Mouse (Mus musculus) kidney, embryonic 15.5 days (tissue): ENCODE data around the gene Enpep. TPM values are rescaled to one million over a fixed set of nuclear protein-coding genes. Genes with fewer than 3 reads are reported as not detected.

ENCODE experiments used
- ATAC-seq: fragments of 200-750 bp; cut with Nextera tagmentation; replicated peaks from 2 replicates; pipeline ENCODE4 v1.8.0; 2017; ENCODE audit warnings: moderate TSS enrichment; ENCODE audit not compliant: low FRiP score
- H3K27ac ChIP-seq: fragments of 300-500 bp; sonication (generic); 2 replicates; pipeline ENCODE4 v1.5.1; 2015; ENCODE audit warnings: mild to moderate bottlenecking, inconsistent platforms
- H3K27me3 ChIP-seq: fragments of 300-500 bp; sonication (generic); 2 replicates; pipeline ENCODE4 v1.6.1; 2015; ENCODE audit warnings: inconsistent platforms
- H3K36me3 ChIP-seq: fragments of 300-500 bp; sonication (generic); 2 replicates; pipeline ENCODE4 v1.6.1; 2015; ENCODE audit warnings: inconsistent platforms
- H3K4me1 ChIP-seq: fragments of 300-500 bp; sonication (generic); 2 replicates; pipeline ENCODE4 v1.6.1; 2015; ENCODE audit warnings: inconsistent platforms
- H3K4me2 ChIP-seq: fragments of 300-500 bp; sonication (generic); 2 replicates; pipeline ENCODE4 v1.6.1; 2015; ENCODE audit warnings: moderate library complexity, mild to moderate bottlenecking, inconsistent platforms
- H3K4me3 ChIP-seq: fragments of 300-500 bp; sonication (generic); replicated peaks from 2 replicates; pipeline ENCODE4 v1.5.1; 2015; ENCODE audit warnings: mild to moderate bottlenecking, inconsistent platforms
- H3K9ac ChIP-seq: fragments of 300-500 bp; sonication (generic); 2 replicates; pipeline ENCODE4 v1.6.1; 2015; ENCODE audit warnings: mild to moderate bottlenecking, inconsistent platforms
- H3K9me3 ChIP-seq: fragments of 300-500 bp; sonication (generic); replicated peaks from 2 replicates; pipeline ENCODE4 v1.6.1; 2016; ENCODE audit warnings: inconsistent platforms
- WGBS: fragments of 180-500 bp; shearing (Covaris S2); methylation state at CpG from one replicate; pipeline ENCODE4 v1.1.7; 2015; ENCODE audit warnings: mixed read lengths; 5-methylcytosine and 5-hydroxymethylcytosine counted together
- polyA plus RNA-seq: library from polyadenylated mRNA; unstranded; fragments of >200 nt; fragmentation: Nextera tagmentation; extraction: Ambion mirVana; gene quantifications from 2 replicates; pipeline ENCODE4 v1.2.1, GENCODE M21; 2015

Gene Enpep
- polyA plus RNA-seq, 1 experiment from 2014 or later, result 82.7 TPM

GRCm38 (mm10) chr3:129341066-129341465 is 8.5 kb upstream of the Enpep start:
- ATAC-seq, result no peak
- no peak overlapping the region for H3K4me3 ChIP-seq

GRCm38 (mm10) chr3:129338296-129339091 is 6.0 kb upstream of the Enpep start:
- Histone ChIP-seq H3K4me3 (no peak overlapping the region), H3K27ac (peak overlapping the region; percentile 49)
- ATAC-seq, result no peak

More at GRCm38 (mm10) chr3:129341066-129341465, 8.5 kb upstream of the Enpep start:
- no peak overlapping the region for H3K4me2 ChIP-seq
- H3K27me3 ChIP-seq, result no peaks in the 10 kb centered on the region
- H3K9ac ChIP-seq, result no peak overlapping the region
- H3K36me3 ChIP-seq, result no peaks in the 10 kb centered on the region
- H3K4me1 ChIP-seq, result peaks cover 7% of the 10 kb centered on the region
- H3K9me3 ChIP-seq, result no peaks in the 10 kb centered on the region
- H3K27ac ChIP-seq, result no peak overlapping the region

GRCm38 (mm10) chr3:129332142-129332541 is 378 bp downstream of the Enpep start:
- H3K4me2 ChIP-seq, result peak overlapping the region; percentile 64
- peaks cover 36% of the 10 kb centered on the region for H3K4me1 ChIP-seq
- no peaks in the 10 kb centered on the region for H3K9me3 ChIP-seq
- H3K27ac ChIP-seq, result peak overlapping the region; percentile 83
- peak overlapping the region; percentile 33 for H3K9ac ChIP-seq
- H3K4me3 ChIP-seq, result peak overlapping the region; percentile 50
- WGBS, result 19% methylated on average over 7 of the region's 7 CpGs
- no peaks in the 10 kb centered on the region for H3K36me3 ChIP-seq
- no peaks in the 10 kb centered on the region for H3K27me3 ChIP-seq
- peak; percentile 66 for ATAC-seq

More at GRCm38 (mm10) chr3:129338296-129339091, 6.0 kb upstream of the Enpep start:
- peak overlapping the region; percentile 26; the same call in 1 of the 2 replicates for H3K4me2 ChIP-seq
- no peaks in the 10 kb centered on the region for H3K36me3 ChIP-seq
- peaks cover 13% of the 10 kb centered on the region for H3K4me1 ChIP-seq
- H3K27me3 ChIP-seq, result no peaks in the 10 kb centered on the region
- 37% methylated on average over 14 of the region's 14 CpGs for WGBS
- no peaks in the 10 kb centered on the region for H3K9me3 ChIP-seq
- H3K9ac ChIP-seq, result no peak overlapping the region

- H3K27ac ChIP-seq, result peak overlapping the region; percentile 83; the same call in 1 of the 2 replicates
- H3K27me3 ChIP-seq, result no peaks in the 10 kb centered on the region
- peak overlapping the region; percentile 50 for H3K4me3 ChIP-seq
- H3K36me3 ChIP-seq, result no peaks in the 10 kb centered on the region
- peaks cover 36% of the 10 kb centered on the region for H3K4me1 ChIP-seq
- H3K9me3 ChIP-seq, result no peaks in the 10 kb centered on the region
- H3K4me2 ChIP-seq, result peak overlapping the region; percentile 64
- 83% methylated on average over 6 of the region's 6 CpGs for WGBS
- peak; percentile 22; the same call in 1 of the 2 replicates for ATAC-seq
- H3K9ac ChIP-seq, result peak overlapping the region; percentile 33
Observed at GRCm38 (mm10) chr3:129331427-129331826, 1.1 kb downstream of the Enpep start.

GRCm38 (mm10) chr3:129328056-129328455 is 4.5 kb downstream of the Enpep start:
- H3K4me3 ChIP-seq, result no peak overlapping the region
- no peak; the same call in 1 of the 2 replicates for ATAC-seq
- no peak overlapping the region for H3K9ac ChIP-seq
- H3K9me3 ChIP-seq, result no peaks in the 10 kb centered on the region
- WGBS, result 32% methylated on average over 4 of the region's 4 CpGs
- H3K27me3 ChIP-seq, result no peaks in the 10 kb centered on the region
- no peaks in the 10 kb centered on the region for H3K36me3 ChIP-seq
- peak overlapping the region; percentile 27 for H3K4me2 ChIP-seq
- H3K27ac ChIP-seq, result peak overlapping the region; percentile 45
- H3K4me1 ChIP-seq, result peaks cover 30% of the 10 kb centered on the region

GRCm38 (mm10) chr3:129321585-129321984 is 10.9 kb downstream of the Enpep start:
- Histone ChIP-seq H3K27ac (peak overlapping the region; percentile 68), H3K4me2 (no peak overlapping the region), H3K4me1 (peaks cover 15% of the 10 kb centered on the region), H3K27me3 (no peaks in the 10 kb centered on the region), H3K9me3 (no peaks in the 10 kb centered on the region), H3K9ac (no peak overlapping the region), H3K36me3 (peaks cover 17% of the 10 kb centered on the region; the same call in 1 of the 2 replicates), H3K4me3 (no peak overlapping the region)
- ATAC-seq, result peak; percentile 74
- WGBS, result 28% methylated on average over 6 of the region's 6 CpGs

- 63% methylated on average over 17 of the region's 17 CpGs for WGBS
- Histone ChIP-seq H3K36me3 (peaks cover 27% of the 10 kb centered on the region), H3K9me3 (no peaks in the 10 kb centered on the region), H3K4me3 (no peak overlapping the region), H3K9ac (no peak overlapping the region), H3K27me3 (no peaks in the 10 kb centered on the region), H3K4me2 (no peak overlapping the region), H3K4me1 (peaks cover 11% of the 10 kb centered on the region), H3K27ac (no peak overlapping the region)
- no peak for ATAC-seq
Observed at GRCm38 (mm10) chr3:129317032-129317729, 15.3 kb downstream of the Enpep start.

GRCm38 (mm10) chr3:129313671-129314415 is 18.7 kb downstream of the Enpep start:
- Histone ChIP-seq H3K9ac (no peak overlapping the region), H3K36me3 (peaks cover 16% of the 10 kb centered on the region; the same call in 1 of the 2 replicates), H3K9me3 (no peaks in the 10 kb centered on the region), H3K4me3 (no peak overlapping the region), H3K27me3 (no peaks in the 10 kb centered on the region), H3K4me1 (peaks cover 15% of the 10 kb centered on the region), H3K4me2 (no peak overlapping the region), H3K27ac (no peak overlapping the region)
- no peak for ATAC-seq
- WGBS, result 85% methylated on average over 7 of the region's 7 CpGs

GRCm38 (mm10) chr3:129313221-129313620 is 19.3 kb downstream of the Enpep start:
- no peak overlapping the region for H3K27ac ChIP-seq
- no peak for ATAC-seq
- no peak overlapping the region for H3K4me3 ChIP-seq
- WGBS, result 70% methylated on average over 2 of the region's 2 CpGs
- no peak overlapping the region for H3K9ac ChIP-seq
- peaks cover 20% of the 10 kb centered on the region for H3K4me1 ChIP-seq
- H3K27me3 ChIP-seq, result no peaks in the 10 kb centered on the region
- H3K36me3 ChIP-seq, result peaks cover 14% of the 10 kb centered on the region; the same call in 1 of the 2 replicates
- H3K9me3 ChIP-seq, result no peaks in the 10 kb centered on the region
- H3K4me2 ChIP-seq, result no peak overlapping the region

GRCm38 (mm10) chr3:129312511-129312910 is 20.0 kb downstream of the Enpep start:
- no peaks in the 10 kb centered on the region for H3K9me3 ChIP-seq
- H3K27ac ChIP-seq, result no peak overlapping the region
- H3K4me2 ChIP-seq, result no peak overlapping the region
- no peaks in the 10 kb centered on the region for H3K27me3 ChIP-seq
- peaks cover 20% of the 10 kb centered on the region for H3K4me1 ChIP-seq
- H3K9ac ChIP-seq, result no peak overlapping the region
- peaks cover 10% of the 10 kb centered on the region; the same call in 1 of the 2 replicates for H3K36me3 ChIP-seq
- no peak for ATAC-seq
- 93% methylated on average over 8 of the region's 8 CpGs for WGBS
- H3K4me3 ChIP-seq, result no peak overlapping the region

- Histone ChIP-seq H3K4me3 (no peak overlapping the region), H3K27me3 (no peaks in the 10 kb centered on the region), H3K9ac (no peak overlapping the region), H3K9me3 (no peaks in the 10 kb centered on the region), H3K4me1 (peaks cover 20% of the 10 kb centered on the region), H3K4me2 (no peak overlapping the region), H3K36me3 (peaks cover 10% of the 10 kb centered on the region; the same call in 1 of the 2 replicates), H3K27ac (no peak overlapping the region)
- ATAC-seq, result no peak
- WGBS, result 63% methylated on average over 8 of the region's 8 CpGs
Observed at GRCm38 (mm10) chr3:129311951-129312350, 20.6 kb downstream of the Enpep start.
